Mouse (Mus musculus): ENCODE results near the gene Pou5f2.

Gene Pou5f2

DNA sequence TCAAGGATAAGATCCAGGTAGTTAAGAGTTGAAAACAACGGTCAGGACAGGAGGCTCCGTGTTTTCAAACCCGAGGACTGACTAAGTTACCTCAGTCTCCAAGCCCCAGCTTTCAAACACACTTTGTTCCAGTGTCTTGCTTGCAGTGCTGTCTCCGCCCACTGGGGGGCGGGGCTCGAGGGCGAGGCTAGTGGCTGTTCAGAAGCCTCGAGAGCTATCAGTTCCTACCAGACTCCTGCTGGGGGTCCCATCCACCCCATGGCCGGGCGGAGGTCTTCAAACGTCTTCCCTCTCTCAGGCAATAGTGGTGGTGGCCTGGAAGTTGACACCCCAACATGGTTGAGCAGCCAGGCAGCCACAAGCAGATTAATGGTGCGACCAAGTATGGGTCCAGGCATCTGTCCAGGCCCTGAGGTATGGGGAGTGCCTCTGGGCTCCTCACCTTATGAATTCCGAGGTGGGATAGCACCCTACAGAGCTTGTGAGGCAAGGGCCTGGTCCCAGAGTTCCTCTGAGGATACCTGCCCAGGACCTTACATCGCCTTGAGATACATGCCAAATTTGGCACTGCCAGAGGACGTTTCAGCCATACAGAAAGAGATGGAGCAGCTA is at the start of gene Pou5f2:
Gene Pou5f2 (plus strand): TSS at position 220 of the 612 bp plus-strand sequence.
- DNase-seq (ENCODE audit: low spot score in 2 of 2), result no peak

DNA sequence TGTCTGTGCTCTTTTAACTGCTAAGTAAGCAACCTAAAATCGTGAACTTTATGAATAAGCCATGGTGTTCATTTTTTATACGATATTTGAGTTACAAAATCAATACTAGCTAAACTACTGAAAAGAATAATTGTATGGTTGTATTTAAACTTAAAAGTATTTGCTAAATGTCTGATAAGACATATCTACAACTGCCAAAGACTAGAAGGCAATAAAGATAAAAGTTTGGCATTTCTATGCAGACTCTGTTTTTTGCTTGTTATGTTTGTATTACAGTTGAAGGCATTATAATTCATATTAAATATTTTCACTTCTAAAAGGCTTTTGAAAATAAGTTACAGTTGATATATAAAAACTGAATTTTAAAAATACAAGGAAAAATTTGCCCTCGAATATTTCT is 48.5 kb upstream of the Pou5f2 start:
- no peak for DNase-seq (ENCODE audit: low spot score in 2 of 2)

DNA sequence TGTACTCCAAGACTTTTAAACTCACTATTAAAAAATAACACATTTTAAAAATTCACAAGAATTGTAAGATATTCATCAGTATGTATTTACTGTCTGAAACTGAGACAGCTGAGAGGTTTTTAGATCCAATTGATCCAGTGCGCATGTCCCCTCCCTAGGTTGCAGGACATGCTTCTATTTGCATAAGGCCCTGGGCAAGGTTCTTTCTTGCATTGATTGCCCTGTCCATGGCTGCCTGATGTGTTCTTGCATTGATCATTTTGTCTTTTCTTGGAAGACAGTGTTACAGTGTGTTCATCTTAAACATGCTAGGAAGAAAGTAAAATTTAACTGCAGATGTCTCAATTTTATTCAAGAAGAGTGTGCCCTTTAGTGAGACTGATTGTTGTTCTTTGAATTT is 47.6 kb upstream of the Pou5f2 start:
- no peak for DNase-seq (ENCODE audit: low spot score in 2 of 2)

DNA sequence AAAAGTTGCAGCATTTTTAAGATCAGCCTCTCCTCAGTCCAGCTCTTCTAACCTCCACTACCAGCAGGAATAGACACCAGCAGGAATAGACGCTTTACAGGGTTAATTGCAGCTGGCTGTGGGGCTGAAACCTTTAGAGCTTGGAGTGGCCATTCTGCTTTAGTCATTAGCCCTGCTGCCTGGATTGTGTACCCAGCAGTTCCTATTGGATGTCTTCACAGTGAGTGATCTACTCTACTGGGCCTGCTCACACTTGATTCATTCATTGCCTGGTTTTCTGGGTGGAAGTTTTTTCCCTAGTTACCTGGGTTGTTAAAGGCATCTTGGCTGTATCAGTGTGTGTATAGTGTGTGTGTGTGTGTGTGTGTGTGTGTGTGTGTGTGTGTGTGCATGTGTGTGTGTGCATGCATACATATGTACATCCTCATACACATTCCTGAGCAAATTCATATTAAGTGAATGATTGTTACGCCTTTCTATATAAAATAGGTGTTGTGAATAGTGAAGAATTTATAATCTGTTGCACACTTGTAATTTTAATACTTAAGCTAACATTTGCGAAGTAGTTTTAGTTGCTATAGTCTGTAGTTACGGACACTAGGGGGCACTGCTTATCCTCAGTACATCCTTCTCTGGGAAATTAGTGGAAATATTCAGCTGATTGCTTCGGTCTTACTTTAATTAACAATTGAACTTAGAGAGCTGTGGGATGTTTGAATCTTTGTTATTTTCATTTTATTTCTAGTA is 42.4 kb upstream of the Pou5f2 start:
- DNase-seq (ENCODE audit: low spot score in 2 of 2), result peak; percentile 60 to 69

DNA sequence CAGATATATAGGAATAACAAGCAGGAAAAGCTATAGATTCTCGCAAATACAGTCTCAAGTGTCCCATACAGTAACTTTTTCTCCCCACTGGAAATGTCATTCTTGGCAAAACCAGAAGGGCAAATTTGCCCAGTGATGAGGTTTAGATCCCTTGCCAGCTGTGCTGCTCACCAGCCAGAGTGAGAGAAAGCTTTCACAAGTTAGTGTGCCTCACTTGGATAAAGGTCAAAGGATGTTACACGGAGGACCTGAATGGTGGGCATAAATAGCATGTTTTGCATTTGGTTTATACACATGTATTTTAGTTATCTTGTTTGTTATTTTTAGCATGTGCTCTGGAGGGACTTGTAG is 41.9 kb upstream of the Pou5f2 start:
- no peak for DNase-seq (ENCODE audit: low spot score in 2 of 2)

DNA sequence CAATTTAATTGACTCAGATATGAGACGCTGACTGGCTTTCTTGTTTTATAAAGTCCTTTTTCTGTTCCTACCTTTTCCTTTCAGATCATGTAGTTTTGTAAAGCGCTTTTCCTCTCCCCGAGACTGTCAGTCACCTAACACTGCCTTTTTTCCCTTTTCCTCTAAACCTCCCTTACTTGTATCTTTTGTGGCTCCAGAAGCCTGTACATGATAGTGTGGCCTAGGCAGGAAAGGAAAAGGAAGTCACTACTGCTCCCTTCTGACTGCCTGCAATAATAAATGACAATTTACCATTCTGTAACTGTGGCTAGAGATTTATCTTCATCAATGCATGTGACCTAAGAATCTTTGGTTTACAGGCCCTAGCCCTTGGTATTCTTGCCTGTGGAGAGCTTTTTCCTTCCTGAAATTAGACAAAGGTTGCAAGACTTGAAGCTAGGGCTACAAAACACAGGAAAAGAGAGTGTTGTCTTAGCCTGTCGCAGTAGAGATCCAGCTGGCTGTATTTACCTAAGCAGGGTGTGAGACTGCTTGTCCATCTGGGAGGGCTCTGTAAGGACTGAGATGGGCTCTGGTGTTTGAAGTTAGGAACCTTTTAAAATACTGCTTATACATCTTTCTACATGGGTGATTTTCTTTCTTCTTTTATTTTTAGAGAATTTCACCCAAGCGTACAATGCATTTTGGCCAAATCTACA is 33.4 kb upstream of the Pou5f2 start:
- DNase-seq (ENCODE audit: low spot score in 2 of 2), result no peak

DNA sequence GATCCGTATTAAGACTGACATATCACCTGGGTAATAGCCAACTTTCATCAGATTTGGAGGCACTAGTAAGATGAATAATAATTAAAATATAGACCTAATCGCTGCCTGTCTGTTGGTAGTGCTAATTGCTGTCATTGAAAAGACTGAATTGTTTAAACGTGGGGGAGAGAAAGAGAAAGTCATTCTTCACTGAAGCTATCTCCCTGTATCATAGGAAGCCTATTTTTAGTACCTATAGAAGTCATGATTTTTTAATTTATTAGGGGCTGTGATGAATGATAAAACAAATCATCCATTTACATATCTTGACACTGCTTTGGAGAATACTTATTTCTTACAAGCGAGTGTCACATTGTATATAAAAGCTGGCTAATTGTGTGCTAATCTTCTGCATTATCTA is 20.1 kb upstream of the Pou5f2 start:
- no peak for DNase-seq (ENCODE audit: low spot score in 2 of 2)

DNA sequence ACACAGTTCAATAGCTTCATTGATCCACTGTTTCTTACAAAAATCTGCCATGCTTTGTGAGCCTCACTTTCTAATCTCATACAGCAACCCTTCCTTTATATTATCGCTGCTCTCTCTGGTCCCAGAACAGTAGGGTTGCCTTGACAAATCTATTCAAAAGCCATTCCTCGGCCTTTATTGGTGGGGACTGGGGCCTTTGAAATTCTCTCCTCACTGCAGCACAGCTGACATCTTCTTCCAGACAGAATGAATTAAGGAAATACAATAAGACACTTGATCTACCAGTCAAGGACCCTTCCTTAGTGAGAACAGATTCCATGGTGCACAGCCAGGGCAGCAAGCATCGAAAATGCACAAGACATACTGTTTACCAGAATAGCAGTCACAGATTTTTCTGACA is 19.4 kb upstream of the Pou5f2 start:
- DNase-seq (ENCODE audit: low spot score in 2 of 2), result no peak

DNA sequence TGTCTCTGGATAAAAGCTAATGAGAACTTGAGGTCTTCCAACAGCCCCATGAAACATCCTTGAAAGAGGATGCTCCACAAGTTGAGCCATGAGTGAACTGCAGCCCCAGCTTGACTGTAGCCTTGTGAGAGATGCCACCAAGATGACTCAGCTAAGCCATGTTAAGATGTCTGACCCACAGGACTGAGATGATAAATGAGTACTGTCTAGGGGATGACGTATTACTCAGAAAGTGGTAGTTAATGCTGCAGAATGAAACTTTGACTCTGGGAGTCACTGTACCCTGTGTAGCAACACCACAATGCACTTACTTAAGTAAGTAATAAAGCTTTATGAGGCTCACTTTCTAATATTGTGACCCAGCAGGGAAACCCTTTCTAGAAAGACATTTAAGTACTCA is 14.5 kb upstream of the Pou5f2 start:
- no peak for DNase-seq (ENCODE audit: low spot score in 2 of 2)

DNA sequence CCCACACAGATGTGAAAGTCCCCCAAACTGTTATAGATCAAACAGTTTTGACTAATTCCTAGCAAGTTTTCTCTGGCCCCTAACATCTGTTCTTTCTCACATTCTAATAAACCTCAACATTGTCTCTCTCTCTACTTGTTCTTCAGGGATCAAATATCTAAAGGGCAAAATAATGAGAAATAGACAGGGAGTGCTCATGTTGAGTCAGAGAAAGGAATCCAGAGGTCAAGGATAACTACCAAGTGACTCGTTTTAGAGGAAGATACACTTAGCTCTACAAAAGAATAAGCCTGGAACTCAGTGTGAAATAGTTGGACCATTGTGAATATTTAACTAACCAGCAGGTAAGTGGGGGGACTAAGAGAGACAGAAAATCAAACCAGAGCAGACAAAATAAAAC is 8.1 kb downstream of the Pou5f2 start:
- DNase-seq (ENCODE audit: low spot score in 2 of 2), result no peak

DNA sequence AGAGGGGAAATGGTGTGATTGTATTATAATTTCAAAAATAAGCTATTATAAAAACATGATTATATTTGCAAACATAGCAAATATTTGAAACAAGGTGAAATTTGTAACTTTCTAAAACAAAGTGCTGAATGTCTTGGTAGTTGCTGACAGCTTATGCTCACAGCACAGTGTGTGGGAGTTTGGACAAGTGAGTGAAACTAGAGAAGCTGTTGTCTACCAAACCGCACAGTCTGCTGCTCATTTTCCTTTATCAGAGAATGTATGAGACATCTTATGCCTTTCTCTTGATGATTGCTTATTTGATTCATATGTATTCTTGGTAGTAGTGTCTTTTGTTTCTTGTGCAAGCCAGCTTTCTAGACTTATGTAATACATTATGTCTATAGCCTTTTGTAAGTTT is 12.5 kb downstream of the Pou5f2 start:
- no peak for DNase-seq (ENCODE audit: low spot score in 2 of 2)

DNA sequence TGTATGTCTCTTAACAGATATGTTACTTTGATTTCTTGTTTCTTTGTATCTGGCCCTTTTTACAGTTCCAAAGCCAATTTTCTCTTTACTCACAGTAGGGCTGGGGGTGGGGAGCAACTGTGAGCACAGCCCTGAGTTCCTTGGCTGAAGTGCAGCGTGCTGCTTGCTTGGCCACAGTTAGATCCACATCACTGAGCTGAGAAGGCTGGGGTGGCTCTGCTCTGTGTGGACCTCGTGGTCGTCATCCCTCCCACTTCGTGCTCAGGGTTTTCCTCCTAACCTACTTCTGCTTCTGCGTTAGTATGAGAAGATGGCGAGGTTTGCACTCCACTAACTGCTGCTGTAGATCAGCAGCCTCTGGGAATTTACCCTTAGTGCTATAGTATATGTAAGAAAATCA is 18.5 kb downstream of the Pou5f2 start:
- peak in 1 of 2 experiments; percentile 26 for DNase-seq (ENCODE audit: low spot score in 2 of 2)

DNA sequence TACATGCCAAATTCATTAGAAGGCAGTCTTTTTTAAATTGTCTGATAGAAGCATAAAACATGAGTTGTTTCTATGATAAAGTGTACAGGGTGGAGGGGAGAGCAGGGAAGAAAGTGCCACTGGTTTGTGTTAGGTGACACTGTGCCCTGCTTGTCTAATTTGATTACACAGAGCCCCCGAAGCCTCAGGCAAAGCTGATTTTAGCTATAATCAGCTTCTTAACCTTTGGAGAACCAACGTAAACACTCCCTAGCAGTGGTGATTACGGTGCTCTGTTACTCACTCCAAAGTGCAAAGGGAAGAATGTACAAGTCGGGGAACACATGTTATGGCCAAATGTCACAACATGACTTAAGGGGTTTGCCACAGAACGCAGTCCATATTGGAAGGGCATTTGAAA is 20.4 kb downstream of the Pou5f2 start:
- no peak for DNase-seq (ENCODE audit: low spot score in 2 of 2)
